Mouse (Mus musculus): Measurements from ENCODE around the gene Eif3f. TPM values are rescaled to one million over a fixed set of nuclear protein-coding genes. Genes with fewer than 3 reads are reported as not detected.

Eif3f gene
- total and polyA plus RNA-seq, 3 experiments: 145 to 283 (median 226) TPM

GRCm38 (mm10) chr7:108948611-108949010, 14.4 kb downstream of the Eif3f start:
- no peaks in the 10 kb centered on the region for H3K27me3 ChIP-seq (ENCODE audit: control insufficient read depth in 1 of 2, insufficient read depth in 2 of 2, low read length in 2 of 2)
- no peak for TF ChIP-seq POLR2AphosphoS5 (IDR thresholded peaks at IDR 0.05; ENCODE audit: borderline replicate concordance, low read depth, low read length)
- TF ChIP-seq E2F4 (IDR thresholded peaks at IDR 0.05; ENCODE audit: borderline replicate concordance, low read depth, low read length): no peak
- TF ChIP-seq ETS1 (IDR thresholded peaks at IDR 0.05; ENCODE audit: low read depth, low read length): no peak
- TF ChIP-seq HCFC1 (IDR thresholded peaks at IDR 0.05; ENCODE audit: low read depth, low read length): no peak
- no peak for TF ChIP-seq NRF1 (IDR thresholded peaks at IDR 0.05; ENCODE audit: insufficient read depth, low read depth, low read length, poor library complexity, severe bottlenecking)
- TF ChIP-seq SMC3 (IDR thresholded peaks at IDR 0.05; ENCODE audit: low read depth, low read length): no peak
- TF ChIP-seq CHD2 (IDR thresholded peaks at IDR 0.05; ENCODE audit: low read length): no peak
- TF ChIP-seq JUND (IDR thresholded peaks at IDR 0.05; ENCODE audit: low read depth, low read length): no peak
- no peak for TF ChIP-seq MYC (IDR thresholded peaks at IDR 0.05; ENCODE audit: low read depth, low read length)
- TF ChIP-seq MAX (IDR thresholded peaks at IDR 0.05; ENCODE audit: low read length): no peak
- no peak for TF ChIP-seq ZKSCAN1 (IDR thresholded peaks at IDR 0.05; ENCODE audit: low read depth, low read length)
- no peaks in the 10 kb centered on the region for H3K79me2 ChIP-seq (ENCODE audit: control insufficient read depth, insufficient read depth, low read length, poor library complexity)
- no peak overlapping the region for H3K27ac ChIP-seq (ENCODE audit: control insufficient read depth, low read depth, low read length)
- H3K9me3 ChIP-seq (replicated peaks; ENCODE audit: insufficient read depth, low read length): no peaks in the 10 kb centered on the region
- DNase-seq (ENCODE audit: low read depth, low spot score): no peak
- no peak overlapping the region for H3K9ac ChIP-seq (ENCODE audit: control insufficient read depth, low read depth, low read length, poor library complexity, severe bottlenecking)
- peaks cover 3 to 8% of the 10 kb centered on the region in 2 experiments for H3K36me3 ChIP-seq (ENCODE audit: control insufficient read depth in 1 of 2, insufficient read depth in 2 of 2, low read length in 2 of 2)
- H3K4me1 ChIP-seq (ENCODE audit: control insufficient read depth in 1 of 2, insufficient read depth in 2 of 2, low read length in 2 of 2): peaks cover under 1 to 8% of the 10 kb centered on the region in 2 experiments; a peak in 2 of 4 replicates
- H3K4me3 ChIP-seq (ENCODE audit: control insufficient read depth in 1 of 2, insufficient read depth in 1 of 2, low read depth in 2 of 2, low read length in 2 of 2): no peak overlapping the region

- Histone ChIP-seq H3K27me3 (ENCODE audit: control insufficient read depth in 1 of 2, insufficient read depth in 2 of 2, low read length in 2 of 2) (no peaks in the 10 kb centered on the region), H3K79me2 (ENCODE audit: control insufficient read depth, insufficient read depth, low read length, poor library complexity) (no peaks in the 10 kb centered on the region), H3K9me3 (replicated peaks; ENCODE audit: insufficient read depth, low read length) (no peaks in the 10 kb centered on the region), H3K27ac (ENCODE audit: control insufficient read depth, low read depth, low read length) (no peak overlapping the region), H3K4me1 (ENCODE audit: control insufficient read depth in 1 of 2, insufficient read depth in 2 of 2, low read length in 2 of 2) (peaks cover 3 to 12% of the 10 kb centered on the region in 2 experiments; a peak in 2 of 4 replicates), H3K9ac (ENCODE audit: control insufficient read depth, low read depth, low read length, poor library complexity, severe bottlenecking) (no peak overlapping the region), H3K4me3 (ENCODE audit: control insufficient read depth in 1 of 2, insufficient read depth in 1 of 2, low read depth in 2 of 2, low read length in 2 of 2) (no peak overlapping the region), H3K36me3 (ENCODE audit: control insufficient read depth in 1 of 2, insufficient read depth in 2 of 2, low read length in 2 of 2) (peaks cover 0 to 14% of the 10 kb centered on the region in 2 experiments; a peak in 3 of 4 replicates)
- no peak for DNase-seq (ENCODE audit: low read depth, low spot score)
- no peak for TF ChIP-seq ZKSCAN1 (IDR thresholded peaks at IDR 0.05; ENCODE audit: low read depth, low read length)
- no peak for TF ChIP-seq CHD2 (IDR thresholded peaks at IDR 0.05; ENCODE audit: low read length)
- no peak for TF ChIP-seq USF2 (IDR thresholded peaks at IDR 0.05; ENCODE audit: borderline replicate concordance in 1 of 2, insufficient read depth in 1 of 2, low read depth in 1 of 2, low read length in 2 of 2)
- no peak for TF ChIP-seq MEF2A (IDR thresholded peaks at IDR 0.05; ENCODE audit: extremely low read depth, insufficient replicate concordance, low read depth, low read length, poor library complexity, severe bottlenecking)
- no peak for TF ChIP-seq NRF1 (IDR thresholded peaks at IDR 0.05; ENCODE audit: insufficient read depth, low read depth, low read length, poor library complexity, severe bottlenecking)
- TF ChIP-seq GATA1 (IDR thresholded peaks at IDR 0.05; ENCODE audit: low read depth, low read length): no peak
- no peak for TF ChIP-seq RAD21 (IDR thresholded peaks at IDR 0.05; ENCODE audit: low read depth, low read length)
- no peak for TF ChIP-seq BHLHE40 (IDR thresholded peaks at IDR 0.05; ENCODE audit: borderline replicate concordance, low read depth, low read length)
- TF ChIP-seq TCF12 (IDR thresholded peaks at IDR 0.05; ENCODE audit: low read depth, low read length): no peak
- TF ChIP-seq ZMIZ1 (IDR thresholded peaks at IDR 0.05; ENCODE audit: low read depth, low read length): no peak
- TF ChIP-seq KAT2A (conservative IDR thresholded peaks at IDR 0.05; ENCODE audit: low read depth, low read length): no peak
- no peak for TF ChIP-seq MXI1 (IDR thresholded peaks at IDR 0.05; ENCODE audit: low read depth, low read length)
- no peak for TF ChIP-seq POLR2AphosphoS5 (IDR thresholded peaks at IDR 0.05; ENCODE audit: borderline replicate concordance, low read depth, low read length)
- TF ChIP-seq MYB (IDR thresholded peaks at IDR 0.05; ENCODE audit: low read depth, low read length): no peak
- no peak for TF ChIP-seq USF1 (IDR thresholded peaks at IDR 0.05; ENCODE audit: low read depth, low read length)
- TF ChIP-seq POLR2A (IDR thresholded peaks at IDR 0.05; ENCODE audit: control insufficient read depth in 1 of 2, insufficient read depth in 1 of 2, low read depth in 1 of 2, low read length in 2 of 2, poor library complexity in 1 of 2): no peak
Observed at GRCm38 (mm10) chr7:108949301-108949700, 15.1 kb downstream of the Eif3f start.

Measured in MEL (cell line).